Mouse (Mus musculus) brain, embryonic 14.5 days (tissue): ENCODE results near the gene Olfr692. TPM values are rescaled to one million over a fixed set of nuclear protein-coding genes. Genes with fewer than 3 reads are reported as not detected.

Experiments used
- DNase-seq: peaks from one replicate; pipeline ENCODE4 v3.0.0-alpha.2; 2011; ENCODE audit warnings: low read depth
- CTCF ChIP-seq: fragments of 200-500 bp; IDR thresholded peaks from 2 replicates; pipeline ENCODE4 v1.5.1; 2012; ENCODE audit warnings: inconsistent platforms, mild to moderate bottlenecking, moderate library complexity, borderline replicate concordance; ENCODE audit not compliant: insufficient read depth, insufficient read length; ENCODE audit errors: extremely low read depth
- POLR2A ChIP-seq: fragments of 200-500 bp; IDR thresholded peaks from 2 replicates; pipeline ENCODE4 v1.6.1; 2012; ENCODE audit warnings: mild to moderate bottlenecking, inconsistent platforms, borderline replicate concordance; ENCODE audit not compliant: poor library complexity, insufficient read depth, insufficient read length, severe bottlenecking; ENCODE audit errors: extremely low read depth
- polyA plus RNA-seq: library from polyadenylated mRNA; depleted of rRNA; stranded (reverse); fragments of >200 nt; gene quantifications from 2 replicates; pipeline ENCODE4 v1.2.3, GENCODE M21; 2012

Olfr692 gene
- polyA plus RNA-seq, 1 experiment, result not detected

DNA sequence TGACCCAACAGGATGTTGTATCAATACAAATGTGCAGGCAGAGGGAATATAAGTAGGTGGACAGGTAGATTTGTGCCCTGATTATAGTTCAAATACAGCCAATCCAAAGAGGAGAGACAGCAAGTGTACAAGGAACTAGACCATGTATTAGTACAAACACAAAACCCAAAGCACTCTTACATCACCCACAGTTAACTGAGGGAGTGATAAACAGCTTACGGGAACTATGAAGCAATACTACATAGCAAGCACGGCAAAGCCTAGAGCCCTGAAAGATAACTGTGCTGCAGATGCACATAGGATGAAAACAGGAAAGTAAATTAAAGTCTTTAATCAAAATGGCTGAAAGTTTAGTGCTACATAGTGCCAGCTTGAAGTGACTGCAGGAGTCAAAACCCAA lies 19.7 kb downstream of the Olfr692 start:
- TF ChIP-seq POLR2A (no peak), CTCF (no peak)
- no peak for DNase-seq

DNA sequence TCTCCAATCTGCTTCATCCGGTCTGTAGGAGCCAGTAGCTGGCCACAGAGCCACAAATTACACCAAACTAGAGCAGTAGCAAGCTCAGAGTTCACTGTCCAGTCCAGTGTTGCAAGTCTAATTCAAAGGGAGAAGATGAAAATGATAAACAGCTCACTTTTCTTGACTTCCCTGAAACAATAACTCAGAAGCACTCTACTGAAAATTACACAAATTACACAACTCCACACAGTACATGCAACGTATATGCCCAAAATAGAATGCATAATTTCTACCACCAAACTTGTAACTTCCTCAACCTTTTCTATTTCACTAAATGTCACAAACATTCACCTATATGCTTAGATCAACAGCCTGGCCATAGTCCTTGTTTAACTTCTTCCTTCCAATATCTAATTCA lies 22.2 kb downstream of the Olfr692 start:
- TF ChIP-seq POLR2A, result no peak
- TF ChIP-seq CTCF, result no peak
- no peak for DNase-seq

DNA sequence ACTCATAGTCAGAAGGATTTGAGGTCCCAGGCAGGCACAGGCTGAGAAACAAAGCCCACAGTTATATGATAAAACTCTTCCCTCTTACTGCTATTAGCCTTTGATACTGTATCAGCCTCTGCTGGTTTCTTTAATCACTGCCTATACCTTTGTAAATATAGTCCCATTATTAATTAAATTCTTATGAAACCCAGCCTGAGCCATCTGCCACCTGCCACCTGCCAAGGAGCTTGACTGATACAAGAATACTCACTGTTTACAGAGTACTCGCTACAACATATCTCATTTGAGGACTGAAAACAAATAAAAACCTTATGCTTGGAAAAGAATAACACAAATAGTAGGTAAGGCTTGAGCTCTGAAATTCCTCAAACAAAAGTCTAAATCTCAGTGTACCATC lies 26.6 kb downstream of the Olfr692 start:
- TF ChIP-seq POLR2A, result no peak
- TF ChIP-seq CTCF, result no peak
- no peak for DNase-seq

DNA sequence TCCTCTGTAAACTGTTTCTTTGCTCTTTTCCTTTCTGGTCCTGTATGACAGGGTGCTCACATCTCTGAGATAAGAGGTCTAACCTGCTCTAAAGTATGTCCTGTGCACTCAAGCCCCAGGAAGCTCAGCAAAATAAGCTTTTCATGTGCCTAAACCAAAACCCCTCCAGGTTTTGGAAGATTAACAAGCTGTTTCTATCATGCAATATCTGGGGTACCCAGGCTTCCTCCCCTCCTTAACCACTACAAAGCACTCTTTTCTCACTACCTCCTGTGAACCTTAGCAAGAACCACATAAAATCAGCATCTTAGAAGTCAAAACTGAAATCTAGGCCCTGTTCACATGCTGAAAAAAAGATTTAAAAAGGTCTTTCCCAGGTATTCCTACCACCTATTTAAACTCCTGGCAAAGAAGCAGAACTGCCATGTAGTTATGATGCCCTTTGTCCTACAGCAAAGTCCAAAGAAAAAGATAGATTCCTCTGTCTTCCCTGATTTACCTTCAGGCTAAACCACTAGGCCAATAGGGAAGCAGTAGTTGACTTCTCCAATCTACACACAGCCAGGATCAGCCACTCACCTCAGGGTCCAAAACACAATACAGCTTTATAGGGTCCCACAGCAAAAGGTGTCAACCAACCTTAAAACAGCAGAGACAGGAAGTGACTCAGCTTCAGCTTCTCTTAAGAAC lies 27.2 kb downstream of the Olfr692 start:
- TF ChIP-seq POLR2A, result no peak
- no peak for TF ChIP-seq CTCF
- DNase-seq, result no peak

DNA sequence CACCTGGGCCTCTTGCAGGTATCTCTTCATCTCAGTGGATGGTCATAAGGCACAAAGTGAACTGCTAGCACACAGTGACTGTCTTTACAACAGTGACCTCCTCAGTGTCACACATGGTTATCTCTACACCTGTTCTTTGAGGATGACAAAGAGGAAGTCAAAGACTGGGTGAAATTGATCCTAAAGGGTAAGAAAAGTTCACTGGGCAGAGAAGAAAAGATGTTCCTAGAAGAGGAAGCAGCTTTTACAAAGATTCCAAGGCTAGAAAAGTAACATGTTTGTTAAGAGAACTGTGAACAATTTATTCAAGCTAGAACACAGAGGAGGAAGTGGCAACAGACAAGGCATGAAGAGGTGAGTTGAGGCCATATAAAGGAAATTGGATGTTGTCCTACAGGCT lies 28.1 kb downstream of the Olfr692 start:
- no peak for DNase-seq
- TF ChIP-seq CTCF (no peak), POLR2A (no peak)

DNA sequence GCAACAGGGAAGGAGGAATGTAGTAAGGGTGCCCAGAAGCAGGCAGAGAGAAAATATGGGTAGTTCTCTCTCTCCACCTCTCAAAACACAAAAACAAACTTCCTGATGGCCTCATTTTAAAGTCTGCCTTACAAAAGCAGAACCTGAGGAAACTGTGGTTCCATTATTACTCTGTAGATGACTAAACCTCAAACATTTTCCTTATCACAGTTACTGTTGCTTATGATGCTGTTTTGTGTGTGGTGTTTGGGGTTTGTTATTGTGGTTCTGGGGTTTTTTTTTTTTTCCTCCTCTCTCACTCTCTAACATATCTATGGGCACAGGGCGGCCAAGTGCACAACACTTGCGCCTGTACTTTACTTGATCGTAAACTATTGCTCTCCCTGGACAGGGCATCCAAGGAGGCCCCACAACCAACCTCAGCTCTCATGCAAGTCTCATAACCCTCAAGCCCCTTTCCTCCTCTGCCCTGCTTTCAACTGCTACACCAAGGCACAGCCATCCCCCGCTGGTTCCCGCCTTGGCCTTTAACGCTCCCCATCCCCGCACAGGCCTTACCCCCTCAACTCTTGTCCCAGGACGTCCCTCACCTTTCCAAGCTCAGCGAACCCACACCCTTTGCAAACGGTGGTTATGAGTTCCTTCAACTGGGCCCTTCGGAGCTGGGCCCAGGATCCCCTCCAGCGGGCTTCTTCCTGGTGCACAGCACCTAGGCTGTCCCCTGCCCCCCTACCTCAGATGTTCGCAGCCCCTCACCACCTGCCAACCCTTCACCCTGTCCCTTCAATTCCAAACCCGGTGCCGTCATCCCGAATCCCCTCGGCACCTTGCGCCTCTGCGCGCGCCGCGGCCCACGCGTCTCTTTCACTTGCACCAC lies 31.3 kb downstream of the Olfr692 start:
- no peak for DNase-seq
- TF ChIP-seq POLR2A (no peak), CTCF (no peak)

DNA sequence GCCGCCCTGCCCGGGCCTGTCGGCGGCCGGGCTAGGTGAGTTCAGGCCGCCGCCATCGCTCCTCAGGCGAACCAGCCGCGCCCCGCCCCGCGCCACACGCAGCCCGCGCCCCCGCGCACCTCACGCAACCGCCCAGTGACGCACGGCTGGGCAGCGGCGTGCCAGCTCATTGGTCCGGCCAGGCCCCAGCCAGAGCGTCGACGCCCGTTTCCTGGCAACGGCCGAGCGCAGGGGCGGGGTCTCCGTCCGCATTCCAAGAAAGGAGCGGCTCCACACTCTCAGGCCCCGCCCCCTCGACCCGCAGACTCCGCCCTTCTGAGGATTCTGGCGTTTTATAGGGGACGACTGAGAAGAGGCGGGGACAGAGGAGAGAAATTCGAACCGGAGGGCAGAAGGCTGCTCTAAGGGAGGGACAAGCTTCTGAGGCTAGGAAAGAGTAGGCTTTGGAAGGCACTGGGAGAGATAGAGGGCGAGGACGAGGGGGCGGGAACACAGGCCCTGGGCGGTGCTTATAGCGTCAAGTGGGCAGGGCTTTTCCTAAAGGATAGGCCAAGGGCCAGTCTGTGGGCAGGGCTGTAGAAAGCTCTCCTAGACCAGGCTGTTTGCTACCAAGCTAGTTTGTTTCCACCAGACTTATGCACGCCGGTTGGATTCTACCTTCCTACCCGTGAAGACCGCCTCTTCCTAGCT lies 32.0 kb downstream of the Olfr692 start, which contains the start of gene Fam160a2:
Gene Fam160a2, minus strand, starts transcription at position 120 of the 690 bp plus-strand sequence.
- TF ChIP-seq CTCF, result no peak
- TF ChIP-seq POLR2A, result peak; percentile 88
- peak; percentile 100 for DNase-seq

DNA sequence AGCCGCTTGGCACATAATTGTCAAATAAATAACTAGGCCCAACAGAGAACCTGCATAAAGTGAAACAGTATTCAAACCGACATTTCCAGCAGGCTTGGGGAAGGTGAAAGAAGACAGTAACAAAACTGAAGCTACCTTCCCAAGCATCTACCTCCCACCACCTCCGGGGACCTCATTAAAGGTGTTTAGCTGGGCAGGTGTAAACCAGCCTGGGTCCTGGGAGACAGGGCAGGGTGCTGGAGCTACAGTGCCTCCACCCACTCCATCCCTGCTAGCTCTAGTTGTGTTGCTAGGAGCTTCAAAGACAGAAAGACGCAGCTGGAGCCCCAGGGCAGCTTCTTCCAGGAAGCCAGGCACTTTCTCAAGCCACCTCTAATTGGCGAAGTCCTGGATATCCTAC lies 36.2 kb downstream of the Olfr692 start, which contains the start of gene Cnga4:
Gene Cnga4, plus strand, starts transcription at position 301 of the 400 bp plus-strand sequence.
- no peak for DNase-seq

DNA sequence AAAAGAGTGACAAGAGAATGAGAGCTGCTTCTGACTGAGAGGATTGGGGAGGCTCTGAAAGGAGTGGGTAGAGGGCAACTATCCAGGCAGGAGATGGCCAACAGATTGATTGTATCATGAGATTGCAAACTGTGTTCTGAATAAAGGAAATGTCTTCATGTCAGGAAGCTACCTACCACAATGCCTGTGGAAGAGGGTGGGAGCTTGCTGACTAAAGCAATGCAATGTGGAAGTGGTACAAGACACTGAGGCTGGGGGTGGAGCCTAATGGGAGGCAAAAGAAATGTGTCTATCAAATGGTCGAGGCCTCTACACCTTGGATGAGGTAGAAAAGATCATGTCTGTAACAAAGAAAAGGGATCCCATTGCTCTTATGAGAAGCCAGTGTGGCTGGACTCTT lies 38.3 kb downstream of the Olfr692 start:
- TF ChIP-seq POLR2A, result no peak
- TF ChIP-seq CTCF, result no peak
- no peak for DNase-seq

More for the DNA sequence above, 36.2 kb downstream of the Olfr692 start, which contains the start of gene Cnga4:
- no peak for TF ChIP-seq CTCF
- no peak for TF ChIP-seq POLR2A

DNA sequence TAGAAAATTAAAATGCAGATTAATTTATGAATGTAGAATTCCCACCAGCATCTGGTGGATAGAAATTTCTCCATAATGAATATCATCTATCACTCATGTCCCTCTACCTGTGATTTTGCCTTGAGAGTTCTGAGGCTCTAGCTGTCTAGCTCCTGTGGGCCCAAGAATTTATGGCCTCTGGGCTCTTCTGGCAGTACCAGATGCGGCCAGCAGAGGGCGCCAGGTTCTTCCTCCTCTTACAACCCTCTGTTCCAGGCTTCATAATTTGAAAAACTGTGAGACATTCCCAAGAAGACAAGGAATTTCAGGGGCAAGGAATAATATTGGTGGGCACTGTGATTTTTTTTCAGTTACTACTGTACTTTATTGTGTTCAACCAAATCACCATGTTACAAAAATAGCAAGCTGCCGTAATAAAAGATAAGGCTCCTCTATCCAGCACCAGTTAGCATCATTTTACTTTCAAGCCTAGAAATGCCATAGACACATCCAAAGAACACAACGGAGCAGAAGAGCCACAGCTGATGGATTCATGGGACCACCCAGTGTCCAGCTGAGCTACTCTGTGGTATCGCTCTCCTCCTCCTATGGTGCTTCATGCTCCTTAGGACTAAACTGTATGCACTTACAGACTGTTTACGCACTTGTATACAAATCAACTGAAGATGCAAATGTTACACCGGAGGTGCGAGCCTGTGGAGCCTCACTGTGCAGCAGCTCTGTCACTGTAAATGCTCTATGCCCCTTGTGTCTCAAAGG lies 44.0 kb downstream of the Olfr692 start:
- peak; percentile 73 for DNase-seq
- TF ChIP-seq CTCF, result peak; percentile 94

DNA sequence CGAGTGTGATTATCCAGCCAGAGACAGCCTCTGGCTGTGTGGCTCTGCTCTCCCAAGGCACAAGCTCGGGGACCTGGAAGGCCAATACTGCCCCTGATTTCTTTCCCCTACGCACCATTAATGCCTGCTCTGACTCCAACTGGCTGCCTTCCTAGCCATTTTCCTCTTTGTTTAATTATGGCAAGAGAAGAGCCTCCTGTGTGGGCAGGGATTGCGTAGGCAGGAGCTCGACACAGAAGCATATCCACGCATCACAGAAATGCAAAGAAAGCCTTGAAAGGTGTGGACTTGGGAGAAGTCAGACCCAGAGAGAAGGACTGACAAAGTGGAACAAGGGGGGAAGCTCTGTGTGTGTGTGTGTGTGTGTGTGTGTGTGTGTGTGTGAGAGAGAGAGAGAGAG lies 46.4 kb downstream of the Olfr692 start:
- TF ChIP-seq CTCF (no peak), POLR2A (no peak)

DNA sequence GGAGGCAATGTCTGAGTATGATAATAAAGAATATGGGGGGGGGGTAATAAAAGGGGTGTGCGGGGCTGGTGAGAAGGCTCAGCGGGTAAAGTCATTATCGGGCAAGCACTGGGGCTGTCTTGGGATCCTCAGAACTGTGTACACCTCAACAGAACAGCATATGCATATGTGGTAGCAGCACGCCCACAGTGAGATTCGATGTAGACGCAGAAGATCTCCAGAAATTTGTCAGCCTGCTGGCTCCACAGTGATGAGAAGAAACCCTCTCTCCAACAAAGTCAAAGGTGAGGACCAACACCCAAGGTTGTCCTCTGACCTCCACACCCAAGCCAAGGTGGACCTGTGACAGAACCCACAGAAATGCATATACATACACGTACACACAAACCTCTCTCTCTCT lies 48.5 kb downstream of the Olfr692 start:
- no peak for DNase-seq
- no peak for TF ChIP-seq POLR2A
- no peak for TF ChIP-seq CTCF

More for the DNA sequence above, 46.4 kb downstream of the Olfr692 start:
- DNase-seq, result no peak
